Mouse (Mus musculus) bone marrow macrophage, adult 2 months (primary cell): ENCODE results near the gene Adgre5. TPM values are rescaled to one million over a fixed set of nuclear protein-coding genes. Genes with fewer than 3 reads are reported as not detected.

Source experiments
- H3K27ac ChIP-seq: 2 replicates; pipeline ENCODE4 v1.5.1; 2012; ENCODE audit warnings: low read depth, low read length; ENCODE audit not compliant: insufficient read depth
- H3K4me1 ChIP-seq: 2 replicates; pipeline ENCODE4 v1.6.1; 2012; ENCODE audit warnings: low read length; ENCODE audit not compliant: control insufficient read depth, insufficient read depth
- H3K4me3 ChIP-seq: 2 replicates; pipeline ENCODE4 v1.5.1; 2012; ENCODE audit warnings: mild to moderate bottlenecking, low read length, moderate library complexity; ENCODE audit not compliant: insufficient read depth
- CTCF ChIP-seq: IDR thresholded peaks from 2 replicates; pipeline ENCODE4 v1.5.1; 2012; ENCODE audit warnings: low read depth, mild to moderate bottlenecking, low read length, moderate library complexity
- POLR2A ChIP-seq: IDR thresholded peaks from 2 replicates; pipeline ENCODE4 v1.6.1; 2012; ENCODE audit warnings: mild to moderate bottlenecking, low read depth, low read length, borderline replicate concordance
- polyA plus RNA-seq: library from polyadenylated mRNA; stranded (reverse); fragments of >200 nt; gene quantifications from 2 replicates; pipeline ENCODE4 v1.2.4, GENCODE M21; 2012; ENCODE audit not compliant: missing spikeins, insufficient read depth, insufficient read length

Gene Adgre5
- polyA plus RNA-seq, 1 experiment: 62.9 TPM

DNA sequence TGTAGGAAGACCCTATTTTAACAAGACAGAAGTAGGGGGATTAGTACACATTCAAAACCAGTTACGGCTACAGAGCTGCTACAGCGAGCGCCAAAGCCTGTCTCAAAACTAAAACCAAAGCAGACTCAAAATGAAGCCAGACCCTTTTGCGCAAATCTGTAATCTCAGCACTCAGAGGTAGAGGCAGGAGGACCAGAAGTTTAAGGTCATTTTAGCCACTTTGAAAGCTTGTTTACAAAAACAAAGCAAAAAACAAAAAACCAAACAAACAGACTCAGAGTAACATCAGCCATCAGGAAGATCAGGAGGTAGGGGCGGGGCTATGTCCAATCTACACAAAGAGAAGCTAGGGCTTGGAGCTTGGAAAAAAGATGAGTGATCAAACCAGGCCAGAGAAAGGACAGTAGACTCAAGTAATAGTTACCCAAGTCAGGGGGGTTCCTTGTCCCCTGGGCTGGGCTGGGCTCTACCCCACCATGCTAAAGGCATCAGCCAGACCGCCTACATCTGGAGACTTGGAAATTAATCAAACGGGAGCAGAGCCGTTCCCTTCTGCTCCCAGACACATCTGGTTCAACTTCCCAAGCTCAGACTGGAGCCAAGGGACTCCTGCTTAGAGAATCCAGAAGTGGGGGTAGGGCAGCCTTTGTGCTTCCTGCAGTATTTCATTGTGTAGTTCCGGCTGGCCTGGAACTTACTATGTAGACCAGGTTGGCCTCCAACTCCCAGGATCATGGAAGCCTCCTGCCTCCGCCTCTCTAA lies 2.0 kb downstream of the Adgre5 start:
- Histone ChIP-seq H3K4me1 (peaks cover 52% of the 10 kb centered on the region), H3K4me3 (no peak overlapping the region), H3K27ac (no peak overlapping the region)
- no peak for TF ChIP-seq POLR2A
- no peak for TF ChIP-seq CTCF

DNA sequence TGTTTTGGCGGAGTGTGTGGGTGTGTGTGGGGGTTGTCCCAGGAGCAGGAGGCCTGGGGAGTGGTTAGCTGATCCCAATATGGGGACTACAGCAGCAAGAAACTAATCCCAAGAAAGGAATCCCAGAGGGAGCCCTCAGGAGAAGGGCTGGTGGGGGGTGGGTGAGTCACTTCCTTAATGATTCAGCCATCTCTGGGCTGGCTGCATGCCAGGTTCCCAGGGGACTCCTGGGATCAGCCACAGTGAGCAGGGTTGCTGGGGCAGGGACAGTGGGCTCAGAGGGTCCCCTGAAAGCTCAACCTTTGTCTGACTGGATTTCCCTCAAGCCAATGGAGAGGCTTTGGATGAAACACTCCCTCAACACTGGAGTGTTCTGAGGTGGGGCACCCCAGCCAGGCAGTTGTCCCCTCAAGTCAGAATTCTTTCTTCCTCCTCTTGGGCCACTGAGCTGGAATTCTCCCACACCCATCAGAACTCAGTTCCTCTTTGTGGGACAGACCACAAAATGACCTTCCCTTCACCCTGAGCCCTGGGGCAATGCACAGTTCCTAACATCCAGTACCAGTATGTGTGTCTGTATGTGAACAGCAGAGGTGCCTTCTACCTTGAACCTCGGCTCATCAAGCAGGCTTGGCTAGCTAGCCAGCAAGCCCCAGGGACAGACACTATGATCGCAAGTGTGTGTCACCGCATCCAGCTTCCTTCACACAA lies 3.1 kb downstream of the Adgre5 start:
- no peak overlapping the region for H3K4me3 ChIP-seq
- H3K4me1 ChIP-seq: peaks cover 58% of the 10 kb centered on the region
- peak overlapping the region; percentile 37; the same call in 1 of the 2 replicates for H3K27ac ChIP-seq
- TF ChIP-seq POLR2A: no peak
- TF ChIP-seq CTCF: no peak

DNA sequence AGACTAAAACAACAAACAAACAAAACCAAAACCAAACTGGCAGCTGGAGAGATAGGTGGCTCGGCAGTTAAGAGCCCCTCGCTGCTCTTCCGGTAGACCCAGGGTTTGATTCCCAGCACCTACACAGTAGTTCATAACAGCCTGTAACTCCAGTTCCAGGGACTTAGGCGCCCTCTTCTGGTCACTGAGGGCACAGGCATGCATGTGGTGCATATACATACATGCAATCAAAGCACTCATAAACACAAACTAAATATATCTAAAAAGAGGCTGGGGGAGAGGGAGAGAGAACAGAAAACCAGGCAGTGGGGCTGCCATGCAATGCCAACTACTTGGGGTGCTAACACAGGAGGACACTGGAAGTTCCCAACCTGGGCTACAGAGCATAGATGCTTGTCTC lies 3.8 kb downstream of the Adgre5 start:
- TF ChIP-seq CTCF (peak; percentile 16; the same call in 1 of the 2 replicates), POLR2A (no peak)
- Histone ChIP-seq H3K4me1 (peaks cover 54% of the 10 kb centered on the region), H3K4me3 (no peak overlapping the region), H3K27ac (peak overlapping the region; percentile 37; the same call in 1 of the 2 replicates)

DNA sequence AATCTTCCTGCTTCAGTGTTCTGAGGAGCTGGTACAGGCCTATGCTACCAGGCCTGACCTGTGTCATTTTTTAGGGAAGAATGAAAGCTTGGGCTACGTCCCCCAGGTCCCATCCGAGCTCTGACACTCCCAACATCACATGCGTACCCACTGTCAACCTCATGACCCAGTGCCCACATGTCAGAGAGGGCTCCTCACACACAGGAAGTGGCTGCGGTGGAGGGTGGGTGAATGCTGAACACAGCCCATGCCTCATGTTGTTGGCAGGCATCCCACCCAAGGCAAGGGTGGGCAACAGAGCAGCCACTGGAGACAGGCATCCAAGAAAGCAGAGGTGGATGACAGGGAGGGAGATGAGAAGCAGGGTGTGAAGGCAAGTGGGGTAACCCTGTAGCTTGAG lies 4.4 kb downstream of the Adgre5 start:
- H3K4me3 ChIP-seq: no peak overlapping the region
- H3K27ac ChIP-seq: no peak overlapping the region
- TF ChIP-seq POLR2A (no peak), CTCF (no peak)

DNA sequence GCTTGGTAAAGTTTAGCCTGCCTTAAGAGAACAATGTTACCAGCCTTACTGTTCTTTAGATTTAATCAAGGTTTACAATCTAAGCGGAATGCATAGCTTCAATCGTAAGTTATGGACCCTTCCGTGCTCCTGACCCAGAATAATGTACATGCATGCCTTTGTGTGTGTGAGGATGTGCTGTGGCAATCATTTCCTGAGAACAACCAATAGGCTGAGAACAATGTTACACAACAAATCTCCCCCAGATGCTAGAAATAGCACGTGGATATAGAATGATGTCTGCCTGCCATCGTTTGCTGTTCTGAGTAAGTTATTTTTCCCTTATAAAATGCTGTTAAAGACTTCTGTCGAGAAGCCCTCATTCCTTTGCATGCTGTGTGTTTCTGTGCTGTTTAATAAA lies 8.2 kb downstream of the Adgre5 start:
- H3K4me3 ChIP-seq: no peak overlapping the region
- no peak overlapping the region for H3K27ac ChIP-seq
- TF ChIP-seq POLR2A: no peak
- TF ChIP-seq CTCF: no peak
- peaks cover 20% of the 10 kb centered on the region for H3K4me1 ChIP-seq

More for the DNA sequence above, 4.4 kb downstream of the Adgre5 start:
- H3K4me1 ChIP-seq: peaks cover 49% of the 10 kb centered on the region

GRCm38 (mm10) chr8:83731906-83732305 lies 9.2 kb downstream of the Adgre5 start:
- Histone ChIP-seq H3K27ac (no peak overlapping the region), H3K4me1 (peaks cover 13% of the 10 kb centered on the region), H3K4me3 (no peak overlapping the region)
- no peak for TF ChIP-seq CTCF
- TF ChIP-seq POLR2A: no peak

- TF ChIP-seq CTCF (no peak; the same call in 1 of the 2 replicates), POLR2A (no peak)
- peaks cover 9% of the 10 kb centered on the region for H3K4me1 ChIP-seq
- no peak overlapping the region for H3K4me3 ChIP-seq
- no peak overlapping the region for H3K27ac ChIP-seq
Observed at GRCm38 (mm10) chr8:83729009-83729807, 11.9 kb downstream of the Adgre5 start.

DNA sequence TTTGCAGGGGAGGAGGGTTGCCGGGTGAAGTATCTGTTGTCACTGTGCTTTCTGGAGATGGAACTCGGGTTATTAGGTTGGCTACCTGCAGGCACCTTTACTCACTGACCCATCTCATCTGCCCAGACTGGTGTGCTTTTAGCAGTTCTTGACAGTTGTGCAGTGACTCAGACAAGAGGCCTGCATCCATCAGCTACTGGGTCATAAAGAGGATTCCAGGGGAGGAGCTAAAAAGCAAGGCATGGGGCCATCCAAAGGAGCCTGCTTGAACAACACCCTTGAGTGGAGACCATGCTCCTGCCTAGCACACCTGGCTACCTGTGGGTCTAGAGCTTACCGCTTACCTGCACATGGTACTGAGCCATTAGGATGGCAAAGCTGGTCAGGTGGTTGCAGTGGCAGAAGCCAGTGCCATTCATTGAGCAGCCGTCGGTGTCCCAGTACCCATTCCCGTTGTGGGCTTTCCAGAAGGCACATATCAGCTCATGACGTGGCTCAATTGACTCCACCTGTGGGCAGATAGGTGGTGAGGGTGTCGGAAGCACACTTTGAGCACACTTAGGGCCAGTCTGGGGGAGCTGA lies 15.5 kb downstream of the Adgre5 start:
- Histone ChIP-seq H3K27ac (no peak overlapping the region), H3K4me3 (no peak overlapping the region), H3K4me1 (no peaks in the 10 kb centered on the region)
- TF ChIP-seq POLR2A: no peak
- TF ChIP-seq CTCF: no peak
